Mouse (Mus musculus) hindlimb bud, embryonic 11.5 days (tissue): ENCODE measurements around the gene Slc9a8.
"Not testable (repeated sequence)": the region's sequence is repeated elsewhere in the genome, so short reads cannot be mapped to it uniquely, and the experiment has no call there.

ENCODE experiments used
- DNase-seq: peaks from one replicate; pipeline ENCODE4 v3.0.0-alpha.2; 2012; ENCODE audit warnings: low read depth, low spot score; ENCODE audit errors: extremely low spot score

Gene Slc9a8

DNA sequence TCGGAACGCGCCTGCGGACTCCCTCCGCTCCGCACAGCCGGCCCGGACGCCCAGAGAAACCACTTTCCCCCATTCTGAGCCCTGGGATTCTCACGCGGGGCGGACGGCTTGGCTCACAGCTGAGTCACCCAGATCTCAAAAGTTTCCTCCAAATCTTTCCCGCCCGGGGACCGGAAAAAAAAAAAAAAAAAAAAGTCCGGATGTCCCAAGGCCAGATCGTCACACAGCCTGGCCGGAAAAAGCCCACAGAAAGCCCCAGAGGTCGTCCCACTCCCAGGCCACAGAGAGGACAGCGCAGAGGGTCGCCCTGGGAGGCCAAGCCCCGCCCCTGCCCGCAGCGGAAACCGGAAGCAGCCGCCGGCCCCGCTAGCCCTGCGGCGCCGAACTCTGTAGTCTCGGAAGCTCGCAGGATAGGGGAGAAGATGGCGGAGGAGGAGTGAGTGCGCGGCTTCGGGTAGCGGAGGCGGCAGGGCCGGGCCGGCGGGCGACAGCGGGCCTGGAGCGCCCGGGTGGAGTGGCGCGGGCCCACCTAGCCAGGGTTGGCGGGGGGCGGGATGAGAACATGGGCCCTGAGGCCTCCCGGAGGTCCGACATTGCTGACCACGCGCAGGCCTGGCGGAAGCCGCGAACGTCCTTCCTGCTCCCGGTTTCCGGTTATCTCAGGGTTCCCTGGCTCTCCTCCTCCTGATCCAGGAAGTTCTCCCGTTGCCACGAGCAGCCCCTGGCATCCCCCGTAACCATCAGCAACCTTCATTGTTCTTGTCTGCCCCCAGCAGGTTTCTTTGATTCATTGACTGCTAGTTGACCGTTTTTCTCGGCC is at the start of gene Slc9a8:
Slc9a8 (plus strand) TSS at position 383 of the 820 bp plus-strand sequence.
- peak; percentile 49 for DNase-seq

- DNase-seq, result no peak
Measured at GRCm38 (mm10) chr2:167373266-167373665, 48.2 kb upstream of the Slc9a8 start.

DNA sequence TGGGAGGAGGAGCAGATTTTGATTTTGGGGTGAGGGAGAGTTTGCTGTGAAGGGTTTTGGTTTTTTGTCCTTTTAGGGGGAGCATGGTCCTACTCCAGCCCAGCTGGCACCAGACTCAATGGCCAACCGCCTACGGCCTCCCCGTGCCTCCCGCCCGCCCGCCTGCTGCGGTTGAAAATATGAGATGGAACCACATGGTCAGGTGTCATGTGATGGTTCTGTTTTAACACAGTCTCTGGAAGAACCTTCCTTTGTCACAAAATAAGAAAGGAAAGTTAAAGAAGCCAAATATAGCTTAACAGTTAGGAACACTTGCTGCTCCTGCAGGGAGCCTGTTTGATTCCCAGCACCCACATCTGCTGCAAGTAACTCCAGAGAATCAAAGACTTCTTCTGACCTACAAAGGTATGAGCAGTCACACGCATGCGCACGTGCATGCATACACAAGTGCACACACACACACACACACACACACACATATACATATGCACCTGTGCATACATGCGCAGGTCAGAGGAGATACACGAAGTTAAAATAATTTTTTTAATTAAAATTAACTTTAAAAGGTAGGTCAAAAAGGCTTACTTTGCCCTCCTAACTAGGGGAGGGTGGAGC is 47.2 kb upstream of the Slc9a8 start:
- DNase-seq, result no peak

DNA sequence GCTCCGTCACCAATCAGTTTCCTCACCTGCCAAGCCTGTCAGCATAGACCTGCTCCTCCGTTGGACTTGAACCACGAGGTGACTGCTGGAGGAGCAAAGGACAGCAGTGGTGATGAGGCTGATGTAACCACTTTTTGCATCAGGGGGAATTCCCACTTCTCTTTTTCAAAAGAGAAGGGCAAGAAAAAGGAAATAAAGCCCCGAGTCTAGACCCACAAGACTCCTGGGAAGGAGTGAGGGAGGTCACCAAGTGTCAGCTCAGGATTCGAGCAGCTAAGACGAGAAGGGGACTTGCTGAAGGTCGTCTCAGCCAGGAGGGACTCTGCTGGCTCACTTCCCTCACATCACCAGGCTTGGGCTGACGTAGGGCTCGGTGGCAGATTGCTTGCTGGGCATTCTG is 46.4 kb upstream of the Slc9a8 start:
- DNase-seq, result no peak

GRCm38 (mm10) chr2:167375688-167376087 is 45.8 kb upstream of the Slc9a8 start:
- DNase-seq, result no peak

- no peak for DNase-seq
Measured at GRCm38 (mm10) chr2:167376160-167376564, 45.4 kb upstream of the Slc9a8 start.

DNA sequence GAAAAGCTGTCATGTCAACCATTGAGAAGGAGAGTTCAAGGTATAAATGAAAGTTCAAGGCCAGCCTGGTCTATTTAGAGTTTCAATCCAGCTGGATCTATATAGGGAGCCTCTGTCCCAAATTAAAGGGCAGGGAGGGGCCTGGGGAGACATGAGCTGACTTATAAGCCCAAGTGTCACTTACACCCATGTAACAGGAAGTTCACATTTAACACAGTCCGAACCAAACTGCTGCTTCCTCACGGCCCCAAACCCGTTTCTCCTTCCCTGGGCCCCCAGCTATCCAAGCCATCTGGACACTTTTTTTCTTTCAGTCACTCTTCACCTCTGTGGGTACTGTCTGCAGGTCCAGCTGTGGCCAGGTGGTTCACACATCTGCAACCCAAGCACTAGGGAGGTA is 43.8 kb upstream of the Slc9a8 start:
- no peak for DNase-seq

DNA sequence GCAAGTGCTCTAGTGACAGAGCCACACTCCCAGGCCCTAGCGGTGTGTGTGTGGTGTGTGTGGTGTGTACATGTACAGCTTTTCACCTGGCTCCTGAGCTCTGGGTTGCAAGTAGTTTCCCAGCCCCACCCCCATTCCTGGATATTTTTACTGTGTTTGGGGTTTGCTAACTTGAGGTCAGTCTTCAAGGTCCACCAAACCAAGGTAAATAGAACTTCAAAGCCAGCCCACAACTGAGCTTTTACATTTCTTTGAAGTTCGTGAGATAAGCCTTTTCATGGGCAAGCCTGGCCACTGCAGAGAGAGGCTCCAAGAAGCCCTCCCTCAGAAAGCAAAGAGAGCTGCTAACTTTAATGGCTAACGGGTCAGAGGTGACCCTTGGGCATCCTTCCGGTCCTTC is 42.5 kb upstream of the Slc9a8 start:
- no peak for DNase-seq

GRCm38 (mm10) chr2:167380615-167381285 is 40.8 kb upstream of the Slc9a8 start:
- no peak for DNase-seq

DNA sequence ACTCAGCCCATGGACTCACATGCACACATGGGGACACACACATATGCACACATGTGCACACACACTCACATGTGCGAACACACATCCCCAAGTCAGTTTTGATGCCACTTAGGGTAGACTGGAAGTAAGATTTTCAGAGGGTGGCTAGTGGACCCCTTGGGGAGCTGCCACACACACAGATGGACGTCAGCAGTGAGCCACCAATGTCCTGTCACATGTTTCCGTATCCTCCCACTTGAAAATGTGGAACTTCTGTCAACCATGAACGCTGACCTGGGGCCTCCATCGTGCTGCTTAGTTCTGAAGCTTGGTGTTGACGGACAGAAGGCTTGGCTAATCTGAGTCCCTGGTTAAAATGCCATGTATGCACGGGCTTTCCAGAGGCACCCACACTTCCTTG is 39.9 kb upstream of the Slc9a8 start:
- no peak for DNase-seq

GRCm38 (mm10) chr2:167382389-167382788 is 39.1 kb upstream of the Slc9a8 start:
- DNase-seq, result no peak

GRCm38 (mm10) chr2:167383666-167384083 is 37.8 kb upstream of the Slc9a8 start:
- no peak for DNase-seq

DNA sequence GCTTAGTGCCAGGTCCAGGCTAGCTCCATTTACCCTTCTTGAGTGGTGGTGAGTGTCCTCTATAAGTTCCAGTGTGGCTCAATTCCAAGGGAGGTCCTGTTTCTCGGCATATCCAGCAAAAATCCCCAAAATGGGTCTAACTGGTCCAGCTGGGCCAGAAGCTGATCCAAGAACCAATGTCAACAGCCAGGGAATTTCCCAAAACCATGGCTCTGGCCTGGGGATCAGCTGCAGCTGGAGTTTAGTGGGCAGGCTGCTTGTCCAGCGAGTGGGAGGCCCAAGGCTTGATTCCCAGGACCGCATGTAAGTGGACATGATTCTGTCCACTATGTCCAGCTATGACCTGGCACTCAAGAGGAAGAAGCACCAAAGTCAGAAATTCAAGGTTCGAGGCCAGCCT is 35.1 kb upstream of the Slc9a8 start:
- no peak for DNase-seq

DNA sequence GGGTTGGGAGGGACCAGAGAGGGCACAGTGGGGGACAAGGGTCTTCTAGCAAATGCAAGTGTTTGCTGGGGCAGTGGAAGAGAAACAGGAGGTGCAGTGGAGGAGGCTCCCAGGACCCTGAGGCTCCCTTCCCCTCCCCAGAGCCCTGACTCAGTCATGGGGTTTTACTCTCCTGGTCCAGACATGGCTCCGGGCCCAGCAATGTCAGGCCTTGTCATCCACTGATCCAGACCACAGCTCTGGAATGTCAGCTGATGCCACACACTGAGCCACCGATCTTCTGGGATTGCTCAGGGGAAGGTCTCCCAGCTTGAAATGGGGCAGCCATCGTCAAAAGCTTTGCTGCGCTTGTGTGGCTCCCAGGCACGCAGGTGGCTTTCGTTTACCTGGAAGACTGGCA is 34.5 kb upstream of the Slc9a8 start:
- DNase-seq, result no peak

GRCm38 (mm10) chr2:167394426-167394825 is 27.1 kb upstream of the Slc9a8 start:
- no peak for DNase-seq

DNA sequence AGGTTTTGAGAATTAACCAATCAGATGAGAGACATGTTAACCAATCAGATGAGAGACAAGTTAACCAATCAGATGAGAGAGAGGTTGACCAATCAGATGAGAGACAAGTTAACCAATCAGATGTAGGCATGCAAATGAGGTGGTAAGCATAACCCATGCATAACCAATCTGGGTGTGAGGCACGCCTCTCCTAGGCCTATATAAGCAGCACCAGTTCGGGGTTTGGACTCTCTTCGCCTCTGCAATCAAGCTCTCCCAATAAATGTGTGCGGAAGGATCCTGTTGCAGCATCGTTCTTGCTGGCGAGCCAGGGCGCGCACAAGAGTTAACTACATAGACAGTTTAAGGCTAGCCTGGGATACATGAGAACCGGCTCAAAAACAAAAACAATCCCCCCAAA is 25.1 kb upstream of the Slc9a8 start:
- DNase-seq, result not testable (repeated sequence)

DNA sequence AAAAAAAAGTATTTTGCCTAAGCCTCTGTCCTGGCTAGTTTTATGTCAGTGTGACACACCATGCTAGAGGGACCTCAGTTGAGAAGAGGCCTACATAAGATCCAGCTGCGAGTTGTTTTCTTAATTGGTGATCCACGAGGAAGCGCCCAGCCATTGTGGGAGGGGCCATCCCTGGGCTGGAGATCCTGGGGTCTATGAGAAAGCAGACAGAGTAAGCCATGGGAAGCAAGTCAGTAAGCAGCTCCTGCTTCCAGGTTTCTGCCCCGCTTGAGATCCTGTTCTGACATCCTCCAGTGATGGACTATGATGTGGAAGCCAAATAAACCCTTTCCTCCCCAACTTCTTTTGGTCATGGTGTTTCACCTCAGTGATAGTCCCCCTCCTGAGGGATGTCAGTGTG is 22.5 kb upstream of the Slc9a8 start:
- no peak for DNase-seq

GRCm38 (mm10) chr2:167399646-167400045 is 21.9 kb upstream of the Slc9a8 start:
- no peak for DNase-seq

DNA sequence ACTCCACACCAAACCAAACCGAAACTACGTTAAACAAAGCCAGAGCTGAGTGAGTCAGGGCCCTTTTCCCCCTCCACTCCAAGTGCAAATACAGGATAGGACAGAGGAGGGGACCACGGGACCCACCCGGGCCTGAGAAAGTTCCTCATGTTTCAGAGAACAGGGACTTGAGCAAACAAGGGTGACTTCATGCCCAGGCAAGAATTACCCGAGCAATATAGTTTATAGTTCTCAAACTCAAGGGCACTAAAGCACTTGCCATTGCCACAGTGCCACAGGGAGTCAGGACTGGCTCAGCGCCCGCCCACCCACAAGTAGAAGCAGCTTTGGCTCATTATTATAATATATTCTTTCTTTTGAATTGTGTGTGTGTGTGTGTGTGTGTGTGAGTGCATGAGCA is 18.4 kb upstream of the Slc9a8 start:
- DNase-seq, result no peak

DNA sequence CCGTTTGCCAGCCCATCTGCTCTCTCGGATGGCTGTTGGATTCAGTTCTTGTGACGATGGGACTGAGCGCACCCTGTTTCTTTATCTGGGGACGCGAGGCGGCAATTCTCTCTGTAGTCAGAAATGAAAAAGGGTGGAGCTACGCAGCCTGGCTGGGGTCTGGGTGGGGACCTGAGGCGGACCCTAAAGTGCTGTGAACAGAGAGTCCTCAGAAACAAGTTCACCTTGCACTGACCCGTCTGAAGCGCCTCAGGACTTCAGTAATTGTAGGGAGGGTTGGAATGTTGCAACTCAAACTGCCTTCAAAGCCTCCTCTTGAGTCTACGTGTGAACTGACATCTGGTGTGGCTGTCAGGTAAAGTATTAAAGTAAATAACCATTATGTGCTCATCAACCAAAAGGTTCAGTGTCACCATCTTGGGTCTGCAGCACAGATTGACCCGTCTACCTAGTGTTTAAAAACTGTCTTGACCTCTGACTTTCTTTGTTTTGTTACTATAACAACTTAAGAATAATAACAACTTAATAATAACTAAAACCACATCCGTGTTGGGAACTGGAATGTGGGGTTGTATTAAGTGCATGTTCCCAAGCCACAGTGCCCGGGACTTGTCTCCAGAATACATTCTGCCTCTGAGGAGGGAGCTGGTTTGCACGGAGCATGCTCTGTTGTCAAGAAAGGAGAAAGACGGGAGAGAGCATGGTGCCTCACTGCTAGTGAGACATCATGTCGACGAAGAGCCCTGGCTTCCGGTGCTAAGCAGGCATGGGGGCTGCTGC is 16.2 kb upstream of the Slc9a8 start:
- no peak for DNase-seq

DNA sequence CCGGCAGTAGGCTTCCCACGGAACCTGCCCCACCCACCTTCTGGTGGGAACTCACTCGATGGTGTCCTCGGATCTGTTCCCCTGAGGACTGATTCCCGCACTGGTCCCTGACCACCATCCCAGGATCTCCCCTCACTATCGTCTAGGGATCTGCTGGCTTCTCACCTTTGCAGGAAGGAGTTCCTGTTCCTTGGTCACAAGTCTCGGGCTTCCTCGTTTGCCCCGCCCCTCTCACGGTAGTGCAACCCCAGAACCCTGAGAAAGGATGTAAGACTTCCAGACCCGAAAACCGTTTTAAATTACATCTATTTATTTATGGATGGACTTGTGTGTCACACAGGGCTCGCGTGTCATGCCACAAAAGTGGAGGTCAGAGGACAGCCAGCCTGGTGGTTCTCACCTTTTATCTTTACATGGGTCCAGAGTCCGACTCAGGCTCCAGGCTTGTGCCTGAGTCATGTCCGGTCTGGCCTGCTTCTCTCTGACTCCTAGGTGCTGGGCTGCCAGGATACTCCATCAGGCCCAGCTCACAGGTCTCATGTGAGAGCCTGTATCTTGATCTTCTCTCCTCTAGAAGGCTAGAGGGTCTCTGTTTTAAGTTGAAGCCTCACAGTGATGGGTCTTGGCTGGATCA is 14.1 kb upstream of the Slc9a8 start:
- DNase-seq, result no peak
